Mouse (Mus musculus) heart, embryonic 11.5 days (tissue): ENCODE data around the gene Reck. TPM values are rescaled to one million over a fixed set of nuclear protein-coding genes. Genes with fewer than 3 reads are reported as not detected.

Experiments
- ATAC-seq: fragments of 200-750 bp; cut with Nextera tagmentation; replicated peaks from 2 replicates; pipeline ENCODE4 v1.8.0; 2017; ENCODE audit warnings: moderate library complexity; ENCODE audit not compliant: insufficient number of reproducible peaks, low FRiP score, low TSS enrichment
- H3K27ac ChIP-seq: fragments of 300-500 bp; sonication (generic); 2 replicates; pipeline ENCODE4 v1.5.1; 2014; ENCODE audit warnings: mild to moderate bottlenecking, low read depth, low read length
- H3K27me3 ChIP-seq: fragments of 300-500 bp; sonication (generic); 2 replicates; pipeline ENCODE4 v1.6.1; 2014; ENCODE audit warnings: mild to moderate bottlenecking, low read length, mixed read lengths; ENCODE audit not compliant: control insufficient read depth, insufficient read depth
- H3K36me3 ChIP-seq: fragments of 300-500 bp; sonication (generic); 2 replicates; pipeline ENCODE4 v1.6.1; 2014; ENCODE audit warnings: mild to moderate bottlenecking, low read length, moderate library complexity, mixed read lengths; ENCODE audit not compliant: control insufficient read depth, insufficient read depth
- H3K4me1 ChIP-seq: fragments of 300-500 bp; sonication (generic); 2 replicates; pipeline ENCODE4 v1.6.1; 2014; ENCODE audit warnings: low read length; ENCODE audit not compliant: control insufficient read depth, insufficient read depth
- H3K4me2 ChIP-seq: fragments of 300-500 bp; sonication (generic); 2 replicates; pipeline ENCODE4 v1.6.1; 2014; ENCODE audit warnings: mild to moderate bottlenecking, moderate library complexity
- H3K4me3 ChIP-seq: fragments of 300-500 bp; sonication (generic); 2 replicates; pipeline ENCODE4 v1.5.1; 2014; ENCODE audit warnings: low read depth, low read length
- H3K9ac ChIP-seq: fragments of 300-500 bp; sonication (generic); 2 replicates; pipeline ENCODE4 v1.6.1; 2014; ENCODE audit warnings: mild to moderate bottlenecking, low read depth, low read length, moderate library complexity
- H3K9me3 ChIP-seq: fragments of 300-500 bp; sonication (generic); replicated peaks from 2 replicates; pipeline ENCODE4 v1.6.1; 2016; ENCODE audit warnings: low read length; ENCODE audit not compliant: control insufficient read depth
- WGBS: fragments of 180-500 bp; shearing (Covaris S2); extraction: QIAGEN DNeasy Blood & Tissue Kit; methylation state at CpG from one replicate; pipeline ENCODE4 v1.1.7; 2014; ENCODE audit not compliant: insufficient replicate concordance; 5-methylcytosine and 5-hydroxymethylcytosine counted together
- polyA plus RNA-seq: library from polyadenylated mRNA; unstranded; fragments of >200 nt; fragmentation: Nextera tagmentation; extraction: Ambion mirVana; gene quantifications from 2 replicates; pipeline ENCODE4 v1.2.1, GENCODE M21; 2014

Gene Reck
- polyA plus RNA-seq, 1 experiment from 2014 or later, result 11.8 TPM

DNA sequence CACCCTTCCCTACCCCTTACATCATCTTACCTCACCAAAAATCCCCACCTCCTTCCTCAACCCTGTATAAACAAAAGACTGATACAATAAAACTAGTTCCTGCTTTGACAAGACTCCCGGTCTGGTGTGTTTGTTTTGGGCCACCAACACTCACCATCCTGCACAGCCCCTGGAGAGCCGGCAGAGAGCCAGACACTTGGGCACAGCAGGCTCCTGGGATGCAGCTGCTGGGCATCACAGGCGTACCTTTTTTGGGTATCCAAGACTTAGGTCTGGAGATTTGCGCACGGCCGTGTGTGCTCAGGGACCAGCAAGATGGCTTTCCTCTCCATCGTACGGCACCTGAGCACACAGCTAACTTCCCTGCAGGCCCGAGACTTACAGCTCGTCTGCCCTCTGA lies 15.4 kb upstream of the Reck start:
- H3K4me1 ChIP-seq, result peaks cover 4% of the 10 kb centered on the region; the same call in 1 of the 2 replicates
- H3K27me3 ChIP-seq, result no peaks in the 10 kb centered on the region
- WGBS, result 72% methylated on average over 10 of the region's 10 CpGs
- no peaks in the 10 kb centered on the region for H3K36me3 ChIP-seq
- H3K9me3 ChIP-seq, result no peaks in the 10 kb centered on the region
- H3K4me2 ChIP-seq, result no peak overlapping the region
- no peak for ATAC-seq
- H3K9ac ChIP-seq, result no peak overlapping the region
- no peak overlapping the region for H3K4me3 ChIP-seq
- no peak overlapping the region for H3K27ac ChIP-seq

DNA sequence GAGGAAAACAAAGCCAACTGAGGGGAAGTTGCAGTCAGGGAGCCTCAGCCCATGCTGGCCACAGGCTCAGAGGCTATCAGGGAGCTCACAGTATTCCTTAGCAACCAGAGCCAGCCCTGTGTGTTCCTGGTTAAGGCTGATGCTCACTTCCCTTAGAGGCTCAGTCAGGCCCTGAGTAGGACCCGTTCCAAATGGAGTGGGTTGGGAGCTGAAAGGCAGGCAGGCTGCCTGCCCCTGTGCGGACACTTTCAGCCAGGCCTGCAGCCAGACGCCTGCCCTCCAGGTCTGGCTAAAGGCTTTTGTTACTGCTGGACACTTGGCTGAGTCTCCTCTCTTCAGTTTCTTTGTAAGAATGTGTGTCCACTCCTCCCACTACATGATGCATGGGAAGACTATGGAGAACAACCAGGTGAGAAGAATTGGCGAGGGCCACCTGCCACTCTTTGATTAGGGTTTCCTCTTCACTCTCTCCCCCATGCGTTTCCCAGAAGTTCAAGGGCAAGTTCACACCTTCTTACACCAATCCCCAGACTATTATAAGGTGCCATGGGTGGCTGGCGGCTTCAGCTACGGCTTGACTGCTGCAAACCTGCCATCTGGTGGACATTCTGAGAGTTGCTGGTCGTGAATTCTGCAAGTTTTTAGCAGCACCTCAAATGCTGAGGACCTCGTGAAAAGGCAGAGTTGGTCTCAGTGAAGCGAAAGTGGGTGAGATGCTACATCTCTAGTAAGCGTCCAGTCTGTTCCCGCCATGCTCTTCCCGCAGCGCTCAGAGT lies 14.4 kb upstream of the Reck start:
- H3K4me3 ChIP-seq, result no peak overlapping the region
- no peak overlapping the region for H3K27ac ChIP-seq
- peaks cover 4% of the 10 kb centered on the region; the same call in 1 of the 2 replicates for H3K4me1 ChIP-seq
- H3K9me3 ChIP-seq, result no peaks in the 10 kb centered on the region
- H3K9ac ChIP-seq, result no peak overlapping the region
- no peaks in the 10 kb centered on the region for H3K36me3 ChIP-seq
- H3K4me2 ChIP-seq, result no peak overlapping the region
- no peaks in the 10 kb centered on the region for H3K27me3 ChIP-seq
- no peak; the same call in 1 of the 2 replicates for ATAC-seq
- WGBS, result 17% methylated on average over 14 of the region's 14 CpGs

GRCm38 (mm10) chr4:43863298-43863697 lies 12.0 kb upstream of the Reck start:
- H3K4me3 ChIP-seq, result no peak overlapping the region
- no peak overlapping the region for H3K4me2 ChIP-seq
- H3K4me1 ChIP-seq, result peaks cover 4% of the 10 kb centered on the region; the same call in 1 of the 2 replicates
- H3K27me3 ChIP-seq, result no peaks in the 10 kb centered on the region
- no peak for ATAC-seq
- H3K9ac ChIP-seq, result no peak overlapping the region
- no peaks in the 10 kb centered on the region for H3K9me3 ChIP-seq
- no peak overlapping the region for H3K27ac ChIP-seq
- no peaks in the 10 kb centered on the region for H3K36me3 ChIP-seq
- 56% methylated on average over 4 of the region's 4 CpGs for WGBS

DNA sequence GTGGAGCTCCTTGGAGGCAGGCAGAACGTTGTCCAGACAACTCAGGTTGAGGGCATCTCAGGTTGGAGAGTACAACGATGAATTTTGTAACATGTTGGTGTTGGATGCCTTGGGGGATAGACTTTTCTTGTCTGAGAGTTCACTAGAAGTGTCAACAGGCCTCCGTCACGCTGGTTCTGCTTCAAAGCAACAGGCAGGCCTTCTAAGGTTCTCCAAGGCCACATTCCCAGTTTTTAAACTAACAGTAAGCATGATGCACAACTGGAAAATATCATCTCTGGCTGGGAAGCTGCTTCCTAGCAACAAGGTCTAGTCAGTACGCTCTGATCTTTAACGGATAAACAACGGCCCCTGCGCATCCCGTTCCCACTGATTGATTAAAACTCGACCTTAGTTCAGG lies 5.5 kb upstream of the Reck start:
- no peak overlapping the region for H3K4me2 ChIP-seq
- no peak overlapping the region for H3K9ac ChIP-seq
- no peak overlapping the region for H3K4me3 ChIP-seq
- 84% methylated on average over 10 of the region's 10 CpGs for WGBS
- no peaks in the 10 kb centered on the region for H3K27me3 ChIP-seq
- ATAC-seq, result no peak
- H3K9me3 ChIP-seq, result no peaks in the 10 kb centered on the region; the same call in 1 of the 2 replicates
- 0 out of 2 replicates have a peak, but pooled peaks cover 1% of the 10 kb centered on the region for H3K4me1 ChIP-seq
- H3K36me3 ChIP-seq, result no peaks in the 10 kb centered on the region
- H3K27ac ChIP-seq, result no peak overlapping the region

DNA sequence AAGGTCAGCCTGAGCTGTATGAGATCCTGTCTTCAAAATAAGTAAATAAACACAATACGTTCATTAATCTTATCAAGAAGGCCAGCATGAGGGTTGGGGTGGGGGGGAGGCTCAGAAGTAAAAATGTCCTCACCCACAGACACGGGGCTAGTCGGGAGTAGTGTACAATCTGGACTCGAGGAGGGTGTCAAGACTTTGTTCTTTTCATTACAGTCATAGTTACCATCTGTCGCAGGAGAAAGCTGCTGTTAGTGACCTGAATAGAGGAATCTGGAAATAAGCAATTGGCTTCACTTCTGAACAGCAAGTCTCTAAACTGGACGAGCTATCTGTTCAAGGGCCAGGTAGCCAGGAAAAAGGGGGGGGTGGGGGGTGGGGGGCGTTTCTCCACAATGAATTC lies 829 bp upstream of the Reck start:
- peaks cover 24% of the 10 kb centered on the region for H3K4me1 ChIP-seq
- no peaks in the 10 kb centered on the region for H3K27me3 ChIP-seq
- H3K4me2 ChIP-seq, result peak overlapping the region; percentile 93
- no peak overlapping the region for H3K27ac ChIP-seq
- H3K9me3 ChIP-seq, result no peaks in the 10 kb centered on the region; the same call in 1 of the 2 replicates
- no peak overlapping the region for H3K9ac ChIP-seq
- H3K4me3 ChIP-seq, result no peak overlapping the region; the same call in 1 of the 2 replicates
- H3K36me3 ChIP-seq, result no peaks in the 10 kb centered on the region
- no peak for ATAC-seq
- WGBS, result 44% methylated on average over 7 of the region's 7 CpGs

GRCm38 (mm10) chr4:43875919-43876411 lies 635 bp downstream of the Reck start:
- H3K9ac ChIP-seq, result peak overlapping the region; percentile 87
- H3K27ac ChIP-seq, result peak overlapping the region; percentile 63
- WGBS, result under 1% methylated on average over 20 of the region's 20 CpGs
- no peaks in the 10 kb centered on the region for H3K36me3 ChIP-seq
- no peaks in the 10 kb centered on the region for H3K27me3 ChIP-seq
- no peaks in the 10 kb centered on the region; the same call in 1 of the 2 replicates for H3K9me3 ChIP-seq
- peak; percentile 55 for ATAC-seq
- peaks cover 29% of the 10 kb centered on the region for H3K4me1 ChIP-seq
- peak overlapping the region; percentile 88 for H3K4me3 ChIP-seq
- H3K4me2 ChIP-seq, result peak overlapping the region; percentile 93

DNA sequence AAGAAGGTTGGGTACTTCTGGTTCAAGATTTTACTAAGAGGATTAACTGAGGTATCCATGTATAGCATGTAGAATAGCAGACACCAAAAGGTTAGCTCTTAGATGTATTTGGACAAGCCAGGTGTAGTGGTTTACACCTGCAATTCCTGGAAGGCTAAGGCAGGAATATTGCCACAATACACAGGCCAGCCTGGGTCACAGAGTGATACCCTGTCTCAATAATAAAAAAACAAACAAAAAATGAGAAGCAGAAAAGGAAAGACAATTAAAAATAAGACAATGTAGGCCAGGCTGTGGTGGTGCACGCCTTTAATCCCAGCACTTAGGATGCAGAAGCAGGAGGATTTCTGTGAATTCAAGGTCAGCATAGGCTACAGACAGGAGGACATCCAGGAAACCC lies 1.9 kb downstream of the Reck start:
- no peaks in the 10 kb centered on the region; the same call in 1 of the 2 replicates for H3K9me3 ChIP-seq
- H3K9ac ChIP-seq, result no peak overlapping the region
- H3K4me2 ChIP-seq, result no peak overlapping the region
- WGBS, result 89% methylated on average over 1 of the region's 1 CpGs
- ATAC-seq, result no peak
- H3K27me3 ChIP-seq, result no peaks in the 10 kb centered on the region
- H3K4me3 ChIP-seq, result no peak overlapping the region
- peaks cover 29% of the 10 kb centered on the region for H3K4me1 ChIP-seq
- H3K27ac ChIP-seq, result no peak overlapping the region
- H3K36me3 ChIP-seq, result no peaks in the 10 kb centered on the region

DNA sequence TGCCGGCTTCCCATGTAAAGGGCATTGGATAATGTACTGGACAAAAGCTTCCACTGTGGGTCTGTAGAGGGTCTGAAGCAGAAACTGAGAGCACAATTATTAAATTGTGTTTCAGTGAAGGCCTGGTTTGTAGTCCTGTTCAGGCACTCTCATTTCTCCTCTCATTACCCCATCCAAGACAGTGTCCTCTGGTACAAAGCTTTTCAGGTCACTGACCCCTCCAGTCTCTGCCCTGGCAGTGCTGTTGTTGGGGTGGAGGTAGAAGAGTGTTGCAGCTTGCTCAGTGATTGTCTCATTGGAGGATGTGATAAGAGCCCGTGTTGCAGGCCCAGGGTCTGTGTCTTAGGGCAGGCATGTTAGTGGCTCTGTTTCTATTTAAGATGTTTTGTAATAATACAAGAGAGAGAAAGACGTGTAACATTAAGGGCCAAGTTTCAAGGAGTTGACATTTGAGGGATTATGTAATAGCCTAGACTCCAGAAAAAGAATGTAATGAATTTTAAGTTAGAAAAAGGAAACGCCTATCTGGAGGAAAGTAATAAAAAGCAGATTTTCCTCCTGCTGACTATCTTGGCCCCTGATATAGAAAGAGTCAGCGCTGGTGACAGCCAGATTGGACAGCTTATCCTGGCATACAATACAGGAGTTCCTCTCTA lies 2.9 kb downstream of the Reck start:
- Histone ChIP-seq H3K27ac (peak overlapping the region; percentile 76), H3K4me1 (peaks cover 29% of the 10 kb centered on the region), H3K36me3 (no peaks in the 10 kb centered on the region), H3K9ac (no peak overlapping the region), H3K9me3 (no peaks in the 10 kb centered on the region), H3K4me3 (0 out of 2 replicates have a peak overlapping the region, but pooled peaks have one; percentile 10), H3K27me3 (no peaks in the 10 kb centered on the region), H3K4me2 (peak overlapping the region; percentile 16; the same call in 1 of the 2 replicates)
- 29% methylated on average over 5 of the region's 5 CpGs for WGBS
- no peak for ATAC-seq
